Mouse (Mus musculus) liver, embryonic 15.5 days (tissue): Measurements from ENCODE around the gene Tmed11. TPM values are rescaled to one million over a fixed set of nuclear protein-coding genes. Genes with fewer than 3 reads are reported as not detected.
"Not testable (repeated sequence)": the region's sequence is repeated elsewhere in the genome, so short reads cannot be mapped to it uniquely, and the experiment has no call there.

Source experiments
- ATAC-seq: fragments of 200-750 bp; cut with Nextera tagmentation; 2 replicates; pipeline ENCODE4 v1.8.0; 2017; ENCODE audit warnings: moderate number of reproducible peaks, mild to moderate bottlenecking, moderate library complexity; ENCODE audit not compliant: insufficient read depth
- H3K27ac ChIP-seq: fragments of 300-500 bp; sonication (generic); replicated peaks from 2 replicates; pipeline ENCODE4 v1.5.1; 2015; ENCODE audit warnings: mild to moderate bottlenecking, inconsistent platforms
- H3K27me3 ChIP-seq: fragments of 300-500 bp; sonication (generic); 2 replicates; pipeline ENCODE4 v1.6.1; 2015; ENCODE audit warnings: mild to moderate bottlenecking, inconsistent platforms
- H3K36me3 ChIP-seq: fragments of 300-500 bp; sonication (generic); replicated peaks from 2 replicates; pipeline ENCODE4 v1.6.1; 2015; ENCODE audit warnings: moderate library complexity, mild to moderate bottlenecking, inconsistent platforms
- H3K4me1 ChIP-seq: fragments of 300-500 bp; sonication (generic); replicated peaks from 2 replicates; pipeline ENCODE4 v1.6.1; 2015; ENCODE audit warnings: inconsistent platforms
- H3K4me2 ChIP-seq: fragments of 300-500 bp; sonication (generic); 2 replicates; pipeline ENCODE4 v1.6.1; 2015; ENCODE audit warnings: moderate library complexity, mild to moderate bottlenecking, inconsistent platforms
- H3K4me3 ChIP-seq: fragments of 300-500 bp; sonication (generic); replicated peaks from 2 replicates; pipeline ENCODE4 v1.5.1; 2015; ENCODE audit warnings: mild to moderate bottlenecking, inconsistent platforms
- H3K9ac ChIP-seq: fragments of 300-500 bp; sonication (generic); 2 replicates; pipeline ENCODE4 v1.6.1; 2015; ENCODE audit warnings: moderate library complexity, mild to moderate bottlenecking, inconsistent platforms
- H3K9me3 ChIP-seq: fragments of 300-500 bp; sonication (generic); replicated peaks from 2 replicates; pipeline ENCODE4 v1.6.1; 2016; ENCODE audit warnings: inconsistent platforms
- WGBS: fragments of 180-500 bp; shearing (Covaris S2); methylation state at CpG from one replicate; pipeline ENCODE4 v1.1.7; 2015; ENCODE audit warnings: mixed read lengths; ENCODE audit not compliant: insufficient replicate concordance; 5-methylcytosine and 5-hydroxymethylcytosine counted together
- polyA plus RNA-seq: library from polyadenylated mRNA; unstranded; fragments of >200 nt; fragmentation: Nextera tagmentation; extraction: Ambion mirVana; gene quantifications from 2 replicates; pipeline ENCODE4 v1.2.1, GENCODE M21; 2015

Tmed11 gene
- not detected in 2 replicates for polyA plus RNA-seq

- WGBS, result 40% methylated on average over 2 of the region's 2 CpGs
- not testable (repeated sequence) for H3K4me2 ChIP-seq, H3K27ac ChIP-seq, H3K27me3 ChIP-seq, H3K9me3 ChIP-seq, H3K4me3 ChIP-seq, ATAC-seq, H3K9ac ChIP-seq, H3K36me3 ChIP-seq, H3K4me1 ChIP-seq
These were observed at the start of gene Tmed11 for GRCm38 (mm10) chr5:108795263-108795662. Tmed11 (minus strand) TSS chr5:108795363.

- H3K27me3 ChIP-seq, result no peaks in the 10 kb centered on the region
- H3K4me3 ChIP-seq, result no peak overlapping the region
- H3K9me3 ChIP-seq, result no peaks in the 10 kb centered on the region
- H3K4me1 ChIP-seq, result no peaks in the 10 kb centered on the region
- peak; percentile 18; the same call in 1 of the 2 replicates for ATAC-seq
- no peak overlapping the region for H3K4me2 ChIP-seq
- H3K36me3 ChIP-seq, result no peaks in the 10 kb centered on the region
- H3K9ac ChIP-seq, result no peak overlapping the region
- WGBS, result 43% methylated on average over 1 of the region's 1 CpGs
- no peak overlapping the region for H3K27ac ChIP-seq
These were observed 41.0 kb upstream of the Tmed11 start for GRCm38 (mm10) chr5:108836156-108836555.

- H3K27ac ChIP-seq, result no peak overlapping the region
- no peaks in the 10 kb centered on the region for H3K9me3 ChIP-seq
- 65% methylated on average over 2 of the region's 2 CpGs for WGBS
- H3K27me3 ChIP-seq, result no peaks in the 10 kb centered on the region
- no peak overlapping the region for H3K9ac ChIP-seq
- H3K4me3 ChIP-seq, result no peak overlapping the region
- H3K4me1 ChIP-seq, result no peaks in the 10 kb centered on the region
- H3K36me3 ChIP-seq, result no peaks in the 10 kb centered on the region
- no peak for ATAC-seq
- H3K4me2 ChIP-seq, result no peak overlapping the region
These were observed 28.1 kb upstream of the Tmed11 start for GRCm38 (mm10) chr5:108823276-108823675.

GRCm38 (mm10) chr5:108808750-108809149 is 13.6 kb upstream of the Tmed11 start, which contains the start of gene Vmn2r8:
Vmn2r8 (minus strand) TSS chr5:108808850.
- not testable (repeated sequence) for H3K27me3 ChIP-seq, H3K4me3 ChIP-seq, ATAC-seq, H3K9ac ChIP-seq, H3K4me2 ChIP-seq, H3K4me1 ChIP-seq, H3K9me3 ChIP-seq, H3K27ac ChIP-seq, H3K36me3 ChIP-seq
- 49% methylated on average over 2 of the region's 2 CpGs for WGBS

GRCm38 (mm10) chr5:108803646-108804045 is 8.5 kb upstream of the Tmed11 start:
- Histone ChIP-seq H3K9ac (no peak overlapping the region), H3K27me3 (no peaks in the 10 kb centered on the region), H3K4me1 (no peaks in the 10 kb centered on the region), H3K27ac (no peak overlapping the region), H3K4me3 (no peak overlapping the region), H3K4me2 (no peak overlapping the region), H3K36me3 (no peaks in the 10 kb centered on the region), H3K9me3 (no peaks in the 10 kb centered on the region)
- no peak for ATAC-seq
- WGBS, result 24% methylated on average over 1 of the region's 1 CpGs

- not testable (repeated sequence) for ATAC-seq, H3K27me3 ChIP-seq, H3K36me3 ChIP-seq, H3K9ac ChIP-seq, H3K27ac ChIP-seq, H3K4me2 ChIP-seq, H3K9me3 ChIP-seq, H3K4me1 ChIP-seq, H3K4me3 ChIP-seq
- 32% methylated on average over 1 of the region's 1 CpGs for WGBS
These were observed 4.8 kb downstream of the Tmed11 start for GRCm38 (mm10) chr5:108790385-108790784.

- Histone ChIP-seq H3K27me3 (no peaks in the 10 kb centered on the region), H3K9me3 (no peaks in the 10 kb centered on the region), H3K36me3 (no peaks in the 10 kb centered on the region), H3K4me3 (no peak within 1 kb of the TSS), H3K27ac (no peak within 1 kb of the TSS), H3K9ac (no peak within 1 kb of the TSS), H3K4me1 (no peaks in the 10 kb centered on the region), H3K4me2 (no peak within 1 kb of the TSS)
- no peak for ATAC-seq
- WGBS, result 65% methylated on average over 40 of the region's 40 CpGs
These were observed 20.4 kb downstream of the Tmed11 start, which contains the start of gene Rnf212 for GRCm38 (mm10) chr5:108774630-108775306. Rnf212 (minus strand) TSS chr5:108774982.

- ATAC-seq, result no peak
- WGBS, result 50% methylated on average over 2 of the region's 2 CpGs
- no peaks in the 10 kb centered on the region for H3K9me3 ChIP-seq
- H3K27ac ChIP-seq, result no peak overlapping the region
- H3K27me3 ChIP-seq, result peaks cover 3% of the 10 kb centered on the region; the same call in 1 of the 2 replicates
- no peak overlapping the region for H3K4me2 ChIP-seq
- no peaks in the 10 kb centered on the region for H3K4me1 ChIP-seq
- H3K36me3 ChIP-seq, result no peaks in the 10 kb centered on the region
- no peak overlapping the region for H3K9ac ChIP-seq
- no peak overlapping the region for H3K4me3 ChIP-seq
These were observed 35.2 kb downstream of the Tmed11 start for GRCm38 (mm10) chr5:108760002-108760401.

GRCm38 (mm10) chr5:108758396-108758795 is 36.8 kb downstream of the Tmed11 start:
- Histone ChIP-seq H3K9ac (no peak overlapping the region), H3K9me3 (no peaks in the 10 kb centered on the region), H3K4me1 (no peaks in the 10 kb centered on the region), H3K27me3 (peaks cover 3% of the 10 kb centered on the region; the same call in 1 of the 2 replicates), H3K36me3 (no peaks in the 10 kb centered on the region), H3K4me3 (no peak overlapping the region), H3K27ac (no peak overlapping the region), H3K4me2 (no peak overlapping the region)
- WGBS, result 44% methylated on average over 3 of the region's 3 CpGs
- no peak for ATAC-seq

GRCm38 (mm10) chr5:108751258-108751657 is 43.9 kb downstream of the Tmed11 start:
- Histone ChIP-seq H3K27ac (peak overlapping the region; percentile 76), H3K4me1 (peaks cover 29% of the 10 kb centered on the region), H3K4me2 (peak overlapping the region; percentile 58; the same call in 1 of the 2 replicates)
- H3K9me3 ChIP-seq, H3K4me3 ChIP-seq, H3K27me3 ChIP-seq, H3K36me3 ChIP-seq, H3K9ac ChIP-seq: not testable (repeated sequence)
- ATAC-seq, result peak; percentile 39; the same call in 1 of the 2 replicates
- WGBS, result 67% methylated on average over 4 of the region's 4 CpGs

- H3K9me3 ChIP-seq, result no peaks in the 10 kb centered on the region
- H3K27me3 ChIP-seq, result no peaks in the 10 kb centered on the region
- ATAC-seq, result peak; percentile 96
- H3K4me2 ChIP-seq, result peak overlapping the region; percentile 58
- H3K36me3 ChIP-seq, result no peaks in the 10 kb centered on the region
- no peak overlapping the region for H3K9ac ChIP-seq
- peak overlapping the region; percentile 76 for H3K27ac ChIP-seq
- WGBS, result 49% methylated on average over 5 of the region's 5 CpGs
- peaks cover 29% of the 10 kb centered on the region for H3K4me1 ChIP-seq
- H3K4me3 ChIP-seq, result peak overlapping the region; percentile 27
These were observed 44.6 kb downstream of the Tmed11 start for GRCm38 (mm10) chr5:108750328-108751210.
